Mouse (Mus musculus) cerebellum, adult 8-10 months (tissue): ENCODE data around the gene Tmem198b.
"Not testable (repeated sequence)": the region's sequence is repeated elsewhere in the genome, so short reads cannot be mapped to it uniquely, and the experiment has no call there.

Experiments
- DNase-seq: peaks from one replicate; pipeline ENCODE4 v3.0.0; 2022

The Tmem198b gene

DNA sequence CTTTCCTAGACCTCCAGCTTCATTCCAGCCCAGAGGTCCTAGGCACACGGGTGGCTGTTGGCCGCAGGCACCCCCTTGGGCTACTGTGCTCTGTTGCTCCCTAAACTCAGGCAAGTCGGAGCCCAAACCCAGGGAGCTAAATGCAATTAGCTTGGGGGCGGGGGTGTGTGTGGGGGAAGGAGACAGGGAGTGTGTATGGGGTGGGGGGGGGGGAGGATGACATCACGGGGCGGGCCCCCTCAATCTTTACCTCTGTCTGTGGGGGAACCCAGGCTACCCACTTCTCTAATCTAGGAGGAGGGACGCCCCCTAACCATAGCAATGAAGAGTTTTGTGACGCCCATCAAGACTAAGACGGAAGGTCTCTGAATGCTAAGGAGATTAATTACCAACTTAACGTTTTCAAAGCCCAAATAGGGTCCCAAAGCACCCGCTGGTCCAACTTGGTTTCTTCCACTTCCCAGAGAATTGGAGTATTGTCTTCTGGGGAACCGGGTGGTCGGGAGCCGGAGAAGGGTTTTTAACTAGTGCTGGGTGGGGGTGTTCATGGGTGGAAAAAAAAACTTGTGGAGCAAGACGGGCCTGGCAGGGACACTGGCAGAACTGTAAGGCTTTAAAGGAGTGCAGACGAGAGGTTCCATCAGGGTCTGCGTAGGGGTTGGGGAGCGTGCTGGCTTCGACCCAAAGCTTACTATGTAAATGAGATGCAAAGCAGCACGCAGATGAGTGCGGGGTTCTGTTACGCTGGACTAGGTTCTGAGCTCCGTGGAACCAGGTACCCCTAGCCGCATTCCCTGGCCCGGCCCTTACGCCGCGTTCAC, at the start of gene Tmem198b:
Gene Tmem198b, minus strand, starts transcription at position 100 of the 821 bp plus-strand sequence.
- DNase-seq = peak; percentile 69

DNA sequence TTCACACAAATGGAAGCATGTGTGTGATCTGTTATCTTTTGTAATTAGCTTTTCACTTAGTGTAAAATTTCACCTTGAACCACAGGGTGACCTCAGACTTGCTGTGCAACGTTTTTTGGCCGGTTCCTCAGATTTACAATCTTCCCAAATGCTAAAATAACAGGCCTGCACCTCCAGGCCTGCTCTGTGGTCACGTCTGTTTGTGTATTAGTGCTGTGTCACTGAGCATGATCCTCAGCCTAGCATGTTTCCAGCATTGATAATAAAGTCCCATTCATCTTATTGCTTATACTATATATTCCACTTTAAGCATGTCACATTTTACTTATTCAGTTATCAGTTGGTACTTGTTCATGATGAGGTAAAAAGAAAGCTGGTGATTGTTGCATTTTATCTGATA, 46.2 kb upstream of the Tmem198b start:
- DNase-seq = no peak

GRCm38 (mm10) chr10:128848426-128848825, 44.3 kb upstream of the Tmem198b start:
- DNase-seq = no peak

- no peak for DNase-seq
These were observed 42.5 kb upstream of the Tmem198b start for GRCm38 (mm10) chr10:128846664-128847063.

DNA sequence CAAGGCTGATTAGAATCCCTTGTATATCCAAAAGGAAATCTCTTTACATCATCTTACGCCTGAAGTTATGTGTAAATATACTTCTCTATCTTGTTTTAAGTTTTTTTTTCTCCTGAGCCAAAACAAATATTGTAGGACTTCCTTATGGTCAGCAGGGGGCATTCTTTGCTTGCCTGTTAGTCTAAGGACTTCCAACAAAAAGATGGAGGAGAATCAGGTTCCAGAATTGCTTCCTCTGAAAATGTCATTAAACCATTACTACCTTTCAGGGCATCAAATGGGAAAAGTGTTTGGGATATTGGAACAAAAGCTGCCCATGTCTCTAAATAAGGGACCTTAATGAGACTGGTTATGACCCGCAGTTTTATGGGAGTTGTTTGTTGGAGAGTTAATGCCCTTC, 41.3 kb upstream of the Tmem198b start:
- DNase-seq = no peak

GRCm38 (mm10) chr10:128843260-128843659, 39.1 kb upstream of the Tmem198b start:
- no peak for DNase-seq

- no peak for DNase-seq
These were observed 36.4 kb upstream of the Tmem198b start for GRCm38 (mm10) chr10:128840612-128841011.

DNA sequence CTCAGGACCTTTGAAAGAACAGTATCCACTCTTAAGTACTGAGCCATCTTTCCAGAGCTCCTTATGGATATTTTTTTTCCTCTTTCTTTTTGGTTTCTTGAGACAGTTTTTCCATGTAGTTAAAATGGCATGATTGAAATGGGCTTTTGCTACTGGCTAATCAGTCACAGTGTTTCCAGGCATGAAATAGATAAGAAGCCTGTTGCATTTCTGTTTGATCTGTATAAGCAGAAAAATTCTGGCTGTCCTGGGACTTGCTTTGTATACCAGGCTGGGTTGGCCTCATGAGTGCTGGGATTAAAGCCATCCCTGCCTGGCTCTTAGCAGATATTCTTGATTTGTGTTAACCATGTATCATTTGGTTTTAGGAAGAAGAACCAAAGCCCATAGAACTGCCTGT, 35.3 kb upstream of the Tmem198b start:
- DNase-seq = no peak

DNA sequence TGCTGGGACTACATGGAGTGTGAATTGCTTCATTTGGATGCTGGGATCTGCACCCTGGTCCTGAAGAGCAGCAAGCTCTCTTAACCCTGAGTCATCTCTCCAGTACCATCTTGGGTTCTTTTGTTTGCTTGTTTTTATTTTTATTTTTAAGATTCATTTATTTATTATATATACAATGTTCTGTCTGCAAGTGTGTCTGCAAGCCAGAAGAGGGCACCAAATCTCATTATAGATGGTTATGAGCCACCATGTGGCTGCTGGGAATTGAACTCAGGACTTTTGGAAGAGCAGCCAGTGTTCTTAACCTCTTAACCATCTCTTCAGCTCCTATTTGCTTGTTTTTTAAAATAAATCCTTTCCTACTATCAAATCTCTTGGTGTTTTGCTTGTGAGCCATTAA, 33.2 kb upstream of the Tmem198b start:
- DNase-seq = no peak

DNA sequence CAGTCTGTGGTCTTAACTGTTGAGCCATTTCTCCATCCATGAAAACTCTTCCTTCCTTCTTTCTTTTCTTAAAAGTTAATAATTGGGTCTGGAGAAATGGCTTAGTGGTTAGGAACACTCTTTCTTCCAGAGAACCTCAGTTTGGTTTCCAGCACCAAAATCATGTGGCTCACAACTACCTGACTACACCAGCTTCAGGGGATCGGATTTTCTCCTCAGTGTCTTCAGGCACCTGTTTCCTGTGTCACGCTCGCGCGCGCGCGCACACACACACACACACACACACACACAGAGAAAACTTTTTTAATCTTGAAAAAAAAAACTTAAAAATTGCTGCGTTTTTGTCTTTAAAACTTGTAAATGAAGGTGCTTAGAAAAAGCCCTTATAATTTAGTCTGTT, 19.7 kb upstream of the Tmem198b start:
- no peak for DNase-seq

- not testable (repeated sequence) for DNase-seq
These were observed 18.9 kb upstream of the Tmem198b start for GRCm38 (mm10) chr10:128823087-128823486.

- DNase-seq = no peak
These were observed 18.0 kb upstream of the Tmem198b start for GRCm38 (mm10) chr10:128822135-128822534.

- peak; percentile 99 for DNase-seq
These were observed 17.3 kb upstream of the Tmem198b start, which contains the start of gene Ormdl2 for GRCm38 (mm10) chr10:128821358-128822056. Gene Ormdl2 (minus strand): TSS chr10:128821645.

- no peak for DNase-seq
These were observed 16.0 kb upstream of the Tmem198b start for GRCm38 (mm10) chr10:128820217-128820616.

GRCm38 (mm10) chr10:128817033-128817432, 12.9 kb upstream of the Tmem198b start, which contains the start of gene Sarnp:
Gene Sarnp (plus strand): TSS chr10:128817333.
- DNase-seq = no peak

- no peak for DNase-seq
These were observed 2.8 kb upstream of the Tmem198b start for GRCm38 (mm10) chr10:128807018-128807417.

DNA sequence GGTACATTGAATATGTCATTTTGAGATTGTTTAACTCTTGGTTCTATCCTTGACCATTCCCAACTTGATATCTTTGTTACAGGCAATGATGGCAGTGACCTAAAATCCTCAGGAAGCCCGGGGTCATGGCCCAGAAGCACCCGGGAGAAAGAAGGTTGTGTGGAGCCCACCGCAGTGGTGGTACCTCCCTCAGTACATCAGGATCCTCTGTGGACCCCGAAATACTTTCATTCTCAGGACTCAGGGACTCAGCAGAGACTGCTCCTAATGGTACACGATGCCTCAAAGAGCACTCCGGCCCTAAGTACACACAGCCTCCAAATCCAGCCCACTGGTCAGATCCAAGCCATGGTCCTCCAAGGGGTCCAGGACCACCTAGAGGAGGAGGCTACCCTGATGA, 1.9 kb upstream of the Tmem198b start:
- DNase-seq = no peak

- DNase-seq = peak; percentile 92
These were observed 1.2 kb upstream of the Tmem198b start for GRCm38 (mm10) chr10:128805092-128806000.

DNA sequence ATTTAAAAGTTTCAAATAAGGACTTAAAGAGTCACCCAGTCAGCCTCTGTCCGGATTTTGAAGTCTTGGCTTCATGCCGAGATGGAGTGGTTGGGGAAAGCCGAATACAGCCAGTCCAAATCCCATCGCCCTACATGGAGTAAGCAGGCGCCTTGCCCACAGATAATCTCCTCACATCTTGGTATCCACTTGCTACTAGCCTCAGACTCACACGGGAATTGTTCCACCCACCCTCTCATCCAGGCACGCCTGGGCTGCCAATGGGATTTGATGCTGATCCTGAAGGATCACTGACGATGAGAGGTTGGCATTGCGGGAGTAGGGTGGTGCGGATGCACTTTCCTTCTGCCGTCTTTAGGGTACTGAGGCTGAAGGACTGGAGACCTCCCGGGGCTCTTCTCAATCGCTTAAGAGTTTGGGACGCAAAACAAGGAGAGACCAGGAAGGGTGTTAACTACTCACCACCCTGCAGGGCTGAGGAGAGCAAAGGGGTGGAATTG, 349 bp downstream of the Tmem198b start, which contains the start of gene Dnajc14:
Gene Dnajc14, plus strand, starts transcription at position 292 of the 500 bp plus-strand sequence.
- DNase-seq = peak; percentile 65

DNA sequence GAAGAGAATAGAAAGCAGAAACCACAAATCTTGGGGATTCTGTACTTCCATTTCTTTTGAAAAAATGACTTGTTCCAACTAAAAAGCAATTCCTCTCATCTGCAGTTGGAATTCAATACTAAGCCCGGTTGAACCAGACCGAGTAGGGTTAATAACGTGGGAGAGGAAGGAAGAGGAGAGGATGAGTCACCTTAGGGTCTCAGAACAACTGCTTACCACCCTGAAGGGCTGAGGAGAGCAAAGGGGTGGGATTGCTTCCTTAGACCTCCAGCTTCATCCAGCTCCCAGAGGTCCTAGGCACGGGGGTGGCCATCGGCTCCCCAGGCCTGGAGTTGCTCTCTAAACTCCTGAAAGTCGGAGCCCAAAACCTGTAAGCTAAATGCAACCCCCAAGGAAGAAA, 809 bp downstream of the Tmem198b start:
- no peak for DNase-seq

GRCm38 (mm10) chr10:128802956-128803355, 1.2 kb downstream of the Tmem198b start:
- no peak for DNase-seq

DNA sequence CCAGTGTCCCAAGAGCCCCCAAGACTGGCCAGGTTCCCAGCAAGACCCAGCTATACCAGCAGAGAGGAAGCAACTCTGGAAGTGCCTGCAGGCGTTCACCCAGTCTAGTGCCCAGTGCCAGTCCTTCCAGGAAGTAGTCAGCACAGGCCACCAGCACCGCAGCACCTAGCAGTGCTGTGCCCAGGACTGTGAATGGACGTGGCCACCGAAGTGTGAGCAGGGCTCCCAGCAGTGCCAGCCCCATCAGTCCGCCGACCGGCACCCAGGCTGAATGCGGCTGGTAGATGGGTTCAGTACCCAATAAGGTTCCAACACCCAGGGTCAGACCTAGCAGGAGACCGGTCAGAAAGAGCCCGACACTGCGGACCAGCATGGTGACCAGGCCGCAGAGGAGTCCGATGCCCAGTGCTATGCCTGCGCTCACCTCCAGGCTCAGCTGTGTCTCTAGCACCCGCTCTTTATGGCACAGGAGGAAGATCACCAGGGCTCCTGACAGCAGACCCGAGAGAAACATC, 2.1 kb downstream of the Tmem198b start:
- no peak for DNase-seq
